Mouse (Mus musculus) liver, postnatal 0 days (tissue): Measurements from ENCODE around the gene Zdhhc1.

Source experiments
- CTCF ChIP-seq: sonication (generic); IDR thresholded peaks from 2 replicates; pipeline ENCODE4 v1.5.1; 2016; ENCODE audit warnings: antibody characterized with exemption, low read depth
- EP300 ChIP-seq: IDR thresholded peaks from 2 replicates; pipeline ENCODE4 v1.6.1; 2016; ENCODE audit warnings: antibody characterized with exemption, low read depth, mild to moderate bottlenecking

DNA sequence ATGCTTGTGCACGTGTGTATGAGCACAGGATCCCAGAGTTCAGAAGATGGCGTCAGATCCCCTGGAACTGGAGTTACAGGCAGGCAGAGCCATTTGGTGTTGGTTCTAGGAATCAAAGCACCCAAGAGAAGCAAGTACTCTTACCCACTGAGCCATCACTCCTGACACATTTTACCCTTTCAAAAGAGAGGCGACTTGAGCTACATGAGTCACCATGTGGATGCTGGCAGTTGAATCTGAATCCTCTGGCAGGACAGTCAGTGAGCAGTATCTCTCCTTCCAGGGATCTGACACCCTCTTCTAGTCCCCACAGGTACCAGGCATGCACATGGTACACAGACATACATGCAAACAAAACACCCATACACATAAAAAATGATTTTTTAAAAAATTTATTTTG lies 8.6 kb downstream of the Zdhhc1 start:
- TF ChIP-seq CTCF, result no peak
- no peak for TF ChIP-seq EP300
